Mouse (Mus musculus): ENCODE data around the gene Gramd4. TPM values are rescaled to one million over a fixed set of nuclear protein-coding genes. Genes with fewer than 3 reads are reported as not detected.
"Not testable (repeated sequence)": the region's sequence is repeated elsewhere in the genome, so short reads cannot be mapped to it uniquely, and the experiment has no call there.

Gene Gramd4
- polyA plus RNA-seq, 1 experiment from 2014 or later = 8.7 TPM

DNA sequence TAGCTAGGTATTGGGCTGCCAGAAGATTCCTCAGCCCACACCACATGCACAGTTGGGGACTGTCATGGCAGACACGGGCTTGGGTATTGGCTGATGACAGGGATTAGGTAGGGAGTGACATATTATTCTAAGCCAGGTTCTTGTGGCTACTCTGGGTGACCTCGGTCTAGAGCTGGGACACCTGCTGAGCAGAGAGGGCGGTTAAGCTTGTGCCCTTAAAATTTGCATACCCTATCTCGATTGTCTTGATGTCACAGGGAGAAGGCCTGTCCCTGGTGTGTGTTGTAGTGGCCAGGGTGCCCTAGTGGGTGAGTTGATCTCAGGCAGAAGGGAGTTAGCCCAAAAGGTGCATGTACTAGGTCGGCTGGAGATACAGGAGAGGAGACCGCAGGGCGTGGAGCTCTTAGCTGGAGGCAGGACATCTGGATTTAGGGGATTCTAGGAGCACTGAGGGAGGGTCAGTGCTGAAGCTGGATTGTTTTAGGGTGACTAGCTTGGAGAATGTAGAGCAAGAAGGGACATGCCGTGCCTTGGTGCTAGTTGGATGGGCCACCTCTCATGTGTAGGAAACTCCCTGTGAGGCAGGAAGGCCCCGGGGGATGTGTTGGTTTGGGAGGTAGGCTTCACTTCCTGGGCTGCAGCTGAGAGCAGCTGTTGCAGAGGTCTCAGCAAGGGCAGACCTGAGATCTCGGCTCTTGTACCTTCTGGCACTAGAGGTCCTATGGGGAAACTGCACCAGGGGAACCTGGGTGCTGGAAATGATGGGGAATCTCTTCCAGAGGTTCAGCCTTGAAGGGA, 37.0 kb downstream of the Gramd4 start:
- H3K36me3 ChIP-seq (ENCODE audit: control insufficient read depth, insufficient read depth, low read length) = no peaks in the 10 kb centered on the region
- DNase-seq (ENCODE audit: low spot score) (no peak), ATAC-seq (ENCODE audit: low FRiP score) (no peak)
- H3K9ac ChIP-seq (ENCODE audit: low read depth, low read length) = no peak overlapping the region
- H3K9me3 ChIP-seq (ENCODE audit: control insufficient read depth, low read length) = no peaks in the 10 kb centered on the region
- no peak overlapping the region for H3K4me2 ChIP-seq (replicated peaks; ENCODE audit: low read depth, low read length)
- H3K4me1 ChIP-seq (replicated peaks; ENCODE audit: control insufficient read depth, insufficient read depth, low read length) = peaks cover 3% of the 10 kb centered on the region; the same call in 1 of the 2 replicates
- 79% methylated on average over 10 of the region's 10 CpGs for WGBS
- H3K27ac ChIP-seq (ENCODE audit: low read depth, low read length) = no peak overlapping the region
- H3K4me3 ChIP-seq (ENCODE audit: low read depth, low read length) = no peak overlapping the region
- no peaks in the 10 kb centered on the region for H3K27me3 ChIP-seq (ENCODE audit: control insufficient read depth, insufficient read depth, low read length)

DNA sequence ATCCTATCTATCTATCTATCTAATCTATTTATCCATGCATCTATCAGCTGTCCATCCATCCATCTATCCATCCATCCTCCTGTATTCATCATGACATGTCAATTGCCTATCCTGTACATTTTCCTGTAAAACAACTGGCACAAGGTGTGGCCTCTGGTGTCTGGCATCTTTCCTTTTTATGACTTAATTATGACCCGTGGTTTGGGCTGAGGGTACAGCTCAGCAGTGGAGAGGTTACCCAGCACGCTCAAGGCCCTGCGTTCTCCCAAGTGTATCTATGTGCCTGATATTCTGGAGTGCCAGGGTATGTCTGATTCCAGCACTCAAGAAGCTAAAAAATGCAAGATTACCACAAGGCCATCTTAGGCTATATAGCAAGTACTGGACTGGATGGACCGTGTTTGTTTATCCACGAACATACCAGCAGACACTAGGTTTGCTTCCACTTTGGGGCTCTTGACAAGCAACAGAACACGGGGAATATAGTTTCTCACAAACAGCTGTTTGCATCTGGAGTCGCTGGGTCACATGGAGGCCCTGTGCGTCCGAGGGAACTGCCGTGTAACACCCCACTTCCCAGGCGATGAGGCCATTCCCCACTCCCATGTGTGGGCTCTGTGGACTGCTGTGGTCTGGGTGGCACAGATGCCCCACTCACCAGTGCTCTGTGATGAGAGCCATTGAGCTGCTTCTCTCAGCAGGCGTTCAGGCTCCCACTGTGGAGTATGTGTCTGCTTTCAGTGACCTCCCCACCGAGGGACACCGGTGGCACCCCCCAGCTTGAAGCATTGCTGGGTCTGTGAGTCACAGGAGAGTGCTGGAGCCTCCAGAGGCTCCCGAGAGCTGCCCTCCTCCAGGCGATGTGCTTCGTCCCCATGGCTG, 38.5 kb downstream of the Gramd4 start:
- no peaks in the 10 kb centered on the region for H3K9me3 ChIP-seq (ENCODE audit: control insufficient read depth, low read length)
- no peak for DNase-seq (ENCODE audit: low spot score)
- H3K4me1 ChIP-seq (replicated peaks; ENCODE audit: control insufficient read depth, insufficient read depth, low read length) = no peaks in the 10 kb centered on the region
- no peak for ATAC-seq (ENCODE audit: low FRiP score)
- WGBS = 93% methylated on average over 17 of the region's 17 CpGs
- H3K27ac ChIP-seq (ENCODE audit: low read depth, low read length) = no peak overlapping the region
- H3K27me3 ChIP-seq (ENCODE audit: control insufficient read depth, insufficient read depth, low read length) = no peaks in the 10 kb centered on the region
- H3K4me2 ChIP-seq (replicated peaks; ENCODE audit: low read depth, low read length) = no peak overlapping the region
- H3K4me3 ChIP-seq (ENCODE audit: low read depth, low read length) = no peak overlapping the region
- no peaks in the 10 kb centered on the region for H3K36me3 ChIP-seq (ENCODE audit: control insufficient read depth, insufficient read depth, low read length)
- no peak overlapping the region for H3K9ac ChIP-seq (ENCODE audit: low read depth, low read length)

- H3K9me3 ChIP-seq (ENCODE audit: control insufficient read depth, low read length); H3K27me3 ChIP-seq (ENCODE audit: control insufficient read depth, insufficient read depth, low read length); H3K4me3 ChIP-seq (ENCODE audit: low read depth, low read length); ATAC-seq (ENCODE audit: low FRiP score); H3K9ac ChIP-seq (ENCODE audit: low read depth, low read length); H3K36me3 ChIP-seq (ENCODE audit: control insufficient read depth, insufficient read depth, low read length); H3K4me1 ChIP-seq (replicated peaks; ENCODE audit: control insufficient read depth, insufficient read depth, low read length); DNase-seq (ENCODE audit: low spot score); H3K27ac ChIP-seq (ENCODE audit: low read depth, low read length); H3K4me2 ChIP-seq (replicated peaks; ENCODE audit: low read depth, low read length): not testable (repeated sequence)
- 92% methylated on average over 5 of the region's 5 CpGs for WGBS
These were observed 39.1 kb downstream of the Gramd4 start for GRCm38 (mm10) chr15:86096604-86097020.

DNA sequence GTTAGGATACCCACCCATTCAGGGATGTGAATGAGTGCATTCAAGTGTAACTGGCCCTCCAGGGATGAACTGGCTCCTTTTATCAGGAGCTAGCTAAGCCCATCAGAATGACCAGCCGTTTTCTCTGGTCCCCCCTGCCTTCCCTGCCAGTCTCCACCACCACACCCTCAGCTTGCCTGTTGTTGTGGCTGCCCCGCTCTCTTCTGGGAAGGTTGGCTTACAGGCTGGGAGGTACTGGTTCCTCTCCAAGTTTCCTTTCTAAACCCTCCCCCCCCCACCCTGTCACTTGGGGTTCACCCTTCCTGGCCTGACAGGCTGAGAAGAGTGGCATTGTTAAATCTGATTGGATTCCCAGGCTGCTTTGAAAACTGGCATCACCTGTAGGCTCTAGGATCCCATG, 40.4 kb downstream of the Gramd4 start:
- no peak overlapping the region for H3K9ac ChIP-seq (ENCODE audit: low read depth, low read length)
- 55% methylated on average over 2 of the region's 2 CpGs for WGBS
- H3K4me2 ChIP-seq (replicated peaks; ENCODE audit: low read depth, low read length) = no peak overlapping the region
- H3K9me3 ChIP-seq (ENCODE audit: control insufficient read depth, low read length) = no peaks in the 10 kb centered on the region
- no peak for ATAC-seq (ENCODE audit: low FRiP score)
- no peaks in the 10 kb centered on the region for H3K36me3 ChIP-seq (ENCODE audit: control insufficient read depth, insufficient read depth, low read length)
- no peak overlapping the region for H3K27ac ChIP-seq (ENCODE audit: low read depth, low read length)
- H3K4me1 ChIP-seq (replicated peaks; ENCODE audit: control insufficient read depth, insufficient read depth, low read length) = no peaks in the 10 kb centered on the region
- no peak for DNase-seq (ENCODE audit: low spot score)
- H3K27me3 ChIP-seq (ENCODE audit: control insufficient read depth, insufficient read depth, low read length) = no peaks in the 10 kb centered on the region
- no peak overlapping the region for H3K4me3 ChIP-seq (ENCODE audit: low read depth, low read length)

- Histone ChIP-seq H3K27ac (ENCODE audit: low read depth, low read length) (no peak overlapping the region), H3K4me1 (replicated peaks; ENCODE audit: control insufficient read depth, insufficient read depth, low read length) (no peaks in the 10 kb centered on the region), H3K36me3 (ENCODE audit: control insufficient read depth, insufficient read depth, low read length) (no peaks in the 10 kb centered on the region), H3K9me3 (ENCODE audit: control insufficient read depth, low read length) (no peaks in the 10 kb centered on the region), H3K9ac (ENCODE audit: low read depth, low read length) (no peak overlapping the region), H3K4me2 (replicated peaks; ENCODE audit: low read depth, low read length) (no peak overlapping the region), H3K27me3 (ENCODE audit: control insufficient read depth, insufficient read depth, low read length) (no peaks in the 10 kb centered on the region), H3K4me3 (ENCODE audit: low read depth, low read length) (no peak overlapping the region)
- ATAC-seq (ENCODE audit: low FRiP score) (no peak), DNase-seq (ENCODE audit: low spot score) (no peak)
- WGBS = 81% methylated on average over 9 of the region's 9 CpGs
These were observed 44.1 kb downstream of the Gramd4 start for GRCm38 (mm10) chr15:86101585-86101984.

GRCm38 (mm10) chr15:86102308-86102707, 44.8 kb downstream of the Gramd4 start:
- ATAC-seq (ENCODE audit: low FRiP score) = no peak
- DNase-seq (ENCODE audit: low spot score) = no peak
- H3K36me3 ChIP-seq (ENCODE audit: control insufficient read depth, insufficient read depth, low read length) = no peaks in the 10 kb centered on the region

GRCm38 (mm10) chr15:86104401-86105344, 47.2 kb downstream of the Gramd4 start:
- Histone ChIP-seq H3K36me3 (ENCODE audit: control insufficient read depth, insufficient read depth, low read length) (no peaks in the 10 kb centered on the region), H3K4me3 (ENCODE audit: low read depth, low read length) (no peak overlapping the region), H3K4me2 (replicated peaks; ENCODE audit: low read depth, low read length) (no peak overlapping the region), H3K27ac (ENCODE audit: low read depth, low read length) (no peak overlapping the region), H3K4me1 (replicated peaks; ENCODE audit: control insufficient read depth, insufficient read depth, low read length) (no peaks in the 10 kb centered on the region), H3K27me3 (ENCODE audit: control insufficient read depth, insufficient read depth, low read length) (no peaks in the 10 kb centered on the region), H3K9ac (ENCODE audit: low read depth, low read length) (no peak overlapping the region), H3K9me3 (ENCODE audit: control insufficient read depth, low read length) (no peaks in the 10 kb centered on the region)
- DNase-seq (ENCODE audit: low spot score) = no peak
- WGBS = 91% methylated on average over 19 of the region's 19 CpGs
- ATAC-seq (ENCODE audit: low FRiP score) = no peak

More at GRCm38 (mm10) chr15:86102308-86102707, 44.8 kb downstream of the Gramd4 start:
- Histone ChIP-seq H3K9ac (ENCODE audit: low read depth, low read length) (no peak overlapping the region), H3K4me1 (replicated peaks; ENCODE audit: control insufficient read depth, insufficient read depth, low read length) (no peaks in the 10 kb centered on the region), H3K27ac (ENCODE audit: low read depth, low read length) (no peak overlapping the region), H3K9me3 (ENCODE audit: control insufficient read depth, low read length) (no peaks in the 10 kb centered on the region), H3K4me2 (replicated peaks; ENCODE audit: low read depth, low read length) (no peak overlapping the region), H3K4me3 (ENCODE audit: low read depth, low read length) (no peak overlapping the region), H3K27me3 (ENCODE audit: control insufficient read depth, insufficient read depth, low read length) (no peaks in the 10 kb centered on the region)
- WGBS = 89% methylated on average over 15 of the region's 15 CpGs

- 90% methylated on average over 7 of the region's 7 CpGs for WGBS
- no peak for ATAC-seq (ENCODE audit: low FRiP score)
- no peak overlapping the region for H3K4me3 ChIP-seq (ENCODE audit: low read depth, low read length)
These were observed 47.8 kb downstream of the Gramd4 start for GRCm38 (mm10) chr15:86105345-86105697.

More at GRCm38 (mm10) chr15:86105345-86105697, 47.8 kb downstream of the Gramd4 start:
- DNase-seq (ENCODE audit: low spot score) = no peak
- Histone ChIP-seq H3K27me3 (ENCODE audit: control insufficient read depth, insufficient read depth, low read length) (no peaks in the 10 kb centered on the region), H3K9ac (ENCODE audit: low read depth, low read length) (no peak overlapping the region), H3K4me1 (replicated peaks; ENCODE audit: control insufficient read depth, insufficient read depth, low read length) (no peaks in the 10 kb centered on the region), H3K9me3 (ENCODE audit: control insufficient read depth, low read length) (no peaks in the 10 kb centered on the region), H3K36me3 (ENCODE audit: control insufficient read depth, insufficient read depth, low read length) (no peaks in the 10 kb centered on the region), H3K27ac (ENCODE audit: low read depth, low read length) (no peak overlapping the region), H3K4me2 (replicated peaks; ENCODE audit: low read depth, low read length) (no peak overlapping the region)

All from hindbrain, embryonic 11.5 days (tissue).